Mouse (Mus musculus) midbrain, embryonic 12.5 days (tissue): Measurements from ENCODE around the gene Nfam1. TPM values are rescaled to one million over a fixed set of nuclear protein-coding genes. Genes with fewer than 3 reads are reported as not detected.

Source experiments
- ATAC-seq: fragments of 200-750 bp; cut with Nextera tagmentation; 2 replicates; pipeline ENCODE4 v1.8.0; 2017; ENCODE audit warnings: low read depth, moderate TSS enrichment, moderate library complexity; ENCODE audit not compliant: low FRiP score
- H3K27ac ChIP-seq: fragments of 300-500 bp; sonication (generic); replicated peaks from 2 replicates; pipeline ENCODE4 v1.5.1; 2016; ENCODE audit warnings: mild to moderate bottlenecking
- H3K27me3 ChIP-seq: fragments of 300-500 bp; sonication (generic); 2 replicates; pipeline ENCODE4 v1.6.1; 2016; ENCODE audit warnings: mild to moderate bottlenecking
- H3K36me3 ChIP-seq: fragments of 300-500 bp; sonication (generic); 2 replicates; pipeline ENCODE4 v1.6.1; 2016
- H3K4me1 ChIP-seq: fragments of 300-500 bp; sonication (generic); 2 replicates; pipeline ENCODE4 v1.6.1; 2016
- H3K4me2 ChIP-seq: fragments of 300-500 bp; sonication (generic); replicated peaks from 2 replicates; pipeline ENCODE4 v1.6.1; 2016; ENCODE audit warnings: mild to moderate bottlenecking, moderate library complexity
- H3K4me3 ChIP-seq: fragments of 300-500 bp; sonication (generic); 2 replicates; pipeline ENCODE4 v1.5.1; 2016; ENCODE audit warnings: mild to moderate bottlenecking
- H3K9ac ChIP-seq: fragments of 300-500 bp; sonication (generic); replicated peaks from 2 replicates; pipeline ENCODE4 v1.6.1; 2016; ENCODE audit warnings: mild to moderate bottlenecking, moderate library complexity
- H3K9me3 ChIP-seq: fragments of 300-500 bp; sonication (generic); 2 replicates; pipeline ENCODE4 v1.6.1; 2016; ENCODE audit warnings: mild to moderate bottlenecking
- WGBS: fragments of 180-500 bp; shearing (Covaris S2); methylation state at CpG from one replicate; pipeline ENCODE4 v1.1.7; 2016; 5-methylcytosine and 5-hydroxymethylcytosine counted together
- microRNA-seq: library from miRNA; unstranded; fragments of <30 nt; microRNA quantifications from one replicate; pipeline ENCODE4, GENCODE M21; 2017
- polyA plus RNA-seq: library from polyadenylated mRNA; unstranded; fragments of >200 nt; fragmentation: Nextera tagmentation; extraction: Ambion mirVana; gene quantifications from 2 replicates; pipeline ENCODE4 v1.2.1, GENCODE M21; 2016

Gene Nfam1
- polyA plus RNA-seq, 1 experiment from 2014 or later = 4.2 TPM

DNA sequence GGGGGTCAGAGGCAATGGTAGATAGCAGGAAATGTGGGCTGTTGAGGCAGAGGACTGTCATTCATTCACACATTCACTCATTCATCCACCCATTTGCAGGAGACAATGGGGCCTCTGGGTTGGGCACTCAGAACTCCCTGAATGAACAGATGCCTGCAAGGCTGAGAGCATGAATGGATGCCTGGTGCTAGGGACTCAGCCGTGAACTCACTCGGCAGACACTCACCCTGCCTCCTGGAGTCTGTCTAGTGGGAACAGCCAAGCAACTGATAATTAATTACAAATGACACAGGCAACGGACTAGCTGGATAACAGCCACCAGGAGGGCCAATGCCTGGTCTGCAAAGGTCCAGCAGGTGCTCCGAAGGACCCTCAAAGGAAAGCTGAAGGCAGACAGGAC, 80.0 kb downstream of the Nfam1 start:
- H3K4me3 ChIP-seq = no peak overlapping the region
- peak overlapping the region; percentile 79 for H3K27ac ChIP-seq
- H3K4me2 ChIP-seq = peak overlapping the region; percentile 24
- H3K27me3 ChIP-seq = peaks cover 84% of the 10 kb centered on the region
- H3K4me1 ChIP-seq = peaks cover 68% of the 10 kb centered on the region
- H3K36me3 ChIP-seq = no peaks in the 10 kb centered on the region
- H3K9ac ChIP-seq = no peak overlapping the region
- 20% methylated on average over 4 of the region's 4 CpGs for WGBS
- ATAC-seq = peak; percentile 9; the same call in 1 of the 2 replicates
- H3K9me3 ChIP-seq = no peaks in the 10 kb centered on the region

DNA sequence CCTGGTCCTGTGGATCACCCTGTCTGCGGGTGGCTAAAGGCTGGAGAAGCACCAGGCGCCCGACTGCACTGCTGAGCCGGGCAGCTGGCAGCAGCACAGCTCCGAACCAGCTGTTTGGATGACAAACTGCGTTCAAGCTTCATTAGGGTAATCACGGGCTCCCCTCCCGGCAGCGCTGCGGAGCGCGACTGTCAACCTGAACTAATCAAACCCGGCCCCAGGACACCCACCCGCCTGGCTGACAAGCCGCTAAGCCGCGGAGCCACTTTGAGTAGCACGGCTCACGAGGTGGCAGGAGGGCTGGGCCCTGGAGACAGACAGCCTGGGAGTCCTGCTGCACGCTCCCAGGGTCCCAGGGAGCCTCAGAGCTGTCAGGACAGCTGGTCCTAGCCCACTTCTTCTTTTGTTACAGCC, 80.8 kb downstream of the Nfam1 start:
- 4% methylated on average over 20 of the region's 20 CpGs for WGBS
- Histone ChIP-seq H3K4me1 (peaks cover 66% of the 10 kb centered on the region), H3K4me2 (peak overlapping the region; percentile 24), H3K9ac (no peak overlapping the region), H3K9me3 (no peaks in the 10 kb centered on the region), H3K4me3 (no peak overlapping the region), H3K27ac (peak overlapping the region; percentile 79), H3K36me3 (no peaks in the 10 kb centered on the region), H3K27me3 (peaks cover 83% of the 10 kb centered on the region)
- ATAC-seq = peak; percentile 88

DNA sequence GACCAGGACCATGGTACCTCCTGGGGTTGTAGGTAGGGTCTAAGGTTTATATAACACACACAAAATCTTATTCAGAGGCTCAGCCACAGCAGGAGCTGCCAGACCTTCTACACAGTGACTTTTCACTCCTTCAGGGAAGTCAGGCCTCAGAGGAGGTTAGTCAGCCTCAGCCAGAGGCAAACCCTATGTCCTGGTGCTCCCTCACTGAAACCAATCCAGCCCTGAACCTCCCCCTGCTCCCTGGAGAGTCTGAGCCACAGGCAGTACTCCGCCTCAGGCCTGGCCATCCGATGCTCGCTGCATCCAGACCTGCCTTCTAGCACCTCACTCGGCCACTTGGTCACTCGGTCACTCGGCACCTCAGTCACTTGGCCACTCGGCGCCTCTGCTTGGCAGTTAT, 82.9 kb downstream of the Nfam1 start:
- peaks cover 53% of the 10 kb centered on the region for H3K4me1 ChIP-seq
- no peak overlapping the region for H3K27ac ChIP-seq
- peaks cover 63% of the 10 kb centered on the region for H3K27me3 ChIP-seq
- no peak overlapping the region; the same call in 1 of the 2 replicates for H3K9ac ChIP-seq
- ATAC-seq = no peak
- no peak overlapping the region for H3K4me2 ChIP-seq
- no peak overlapping the region for H3K4me3 ChIP-seq
- 54% methylated on average over 8 of the region's 8 CpGs for WGBS
- no peaks in the 10 kb centered on the region for H3K36me3 ChIP-seq
- H3K9me3 ChIP-seq = no peaks in the 10 kb centered on the region

DNA sequence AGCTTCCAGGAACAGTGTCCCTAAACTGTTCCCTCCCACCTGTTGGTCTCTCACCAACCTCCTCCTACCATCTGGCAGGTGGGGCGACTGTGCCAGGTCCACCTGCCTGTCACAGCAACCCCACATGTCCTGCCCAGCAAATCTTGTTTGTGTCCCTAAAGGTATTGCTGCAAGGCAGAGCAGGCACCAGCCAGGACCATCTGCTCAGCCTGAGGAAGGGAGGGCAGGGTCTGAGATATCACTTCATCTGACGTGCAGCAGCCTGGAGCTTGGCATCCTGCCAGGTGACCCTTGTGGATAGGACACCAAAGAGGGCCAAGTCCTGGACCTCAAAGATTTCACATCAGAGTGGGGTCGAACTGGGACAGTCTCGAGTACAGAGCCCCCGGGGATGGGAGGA, 85.7 kb downstream of the Nfam1 start:
- H3K4me3 ChIP-seq = no peak overlapping the region
- no peak overlapping the region for H3K9ac ChIP-seq
- no peak overlapping the region for H3K4me2 ChIP-seq
- peaks cover 56% of the 10 kb centered on the region for H3K27me3 ChIP-seq
- no peak overlapping the region for H3K27ac ChIP-seq
- H3K4me1 ChIP-seq = peaks cover 35% of the 10 kb centered on the region
- H3K9me3 ChIP-seq = no peaks in the 10 kb centered on the region
- H3K36me3 ChIP-seq = no peaks in the 10 kb centered on the region
- ATAC-seq = no peak
- WGBS = 76% methylated on average over 5 of the region's 5 CpGs

DNA sequence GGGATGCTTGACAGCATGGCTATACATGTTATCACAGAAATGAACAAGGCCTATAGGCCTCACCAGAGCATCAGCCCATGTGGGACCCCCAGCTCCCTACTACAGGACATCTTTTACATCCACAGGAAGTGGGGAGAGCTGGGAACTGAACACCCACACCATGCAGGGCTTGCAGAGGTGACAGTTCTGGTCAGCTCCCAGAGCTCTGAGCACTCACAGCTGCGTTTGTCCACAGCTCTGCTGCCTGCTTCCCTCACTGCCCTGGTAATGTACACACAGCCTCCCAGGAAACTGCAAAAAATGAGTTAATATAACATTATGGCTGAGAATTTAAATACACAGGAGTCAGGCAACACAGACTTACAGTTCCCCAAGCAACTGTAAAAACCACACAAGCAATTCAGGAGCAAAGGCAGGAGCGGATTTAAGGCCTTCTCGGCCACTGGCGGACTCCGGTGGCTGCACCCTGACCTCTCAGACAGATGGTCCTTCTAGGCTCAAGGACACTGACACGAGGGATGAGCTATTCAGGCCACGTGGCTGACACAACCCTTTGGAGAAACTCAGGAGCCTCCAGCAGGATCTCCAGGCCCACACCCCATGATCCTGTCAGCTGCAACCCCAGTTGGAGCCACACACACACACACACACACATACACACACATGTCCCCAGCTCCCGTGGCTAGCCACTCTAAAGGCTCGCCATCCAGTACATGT, 88.5 kb downstream of the Nfam1 start:
- 68% methylated on average over 9 of the region's 9 CpGs for WGBS
- H3K4me2 ChIP-seq = no peak overlapping the region
- peaks cover 36% of the 10 kb centered on the region for H3K27me3 ChIP-seq
- H3K36me3 ChIP-seq = no peaks in the 10 kb centered on the region
- H3K4me1 ChIP-seq = peaks cover 39% of the 10 kb centered on the region
- H3K27ac ChIP-seq = no peak overlapping the region; the same call in 1 of the 2 replicates
- no peak overlapping the region for H3K9ac ChIP-seq
- no peak overlapping the region for H3K4me3 ChIP-seq
- no peaks in the 10 kb centered on the region for H3K9me3 ChIP-seq
- ATAC-seq = no peak

Small RNA genes lying within 50 kb of the gene (microRNA-seq; reads per million reads assigned to microRNA genes)
- gene Mir3080 = 29.3 reads per million, percentile 38 among the genes with 10 or more reads in this experiment

Other genes starting within 250 kb of the Nfam1 start
- gene Cyp2d26, start 239.0 kb downstream of the Nfam1 start, polyA plus RNA-seq = not detected in 2 replicates
- 13.7 TPM in 2 replicates for gene Tcf20, start 45.4 kb downstream of the Nfam1 start, polyA plus RNA-seq
- gene Serhl, start 56.2 kb upstream of the Nfam1 start, polyA plus RNA-seq = 42.6 and 43.0 TPM in 2 replicates
- 64.6 and 73.9 TPM in 2 replicates for gene Rrp7a, start 89.5 kb upstream of the Nfam1 start, polyA plus RNA-seq
- 183 and 185 TPM in 2 replicates for gene Poldip3, start 116.1 kb upstream of the Nfam1 start, polyA plus RNA-seq
- gene Cyb5r3, start 139.3 kb upstream of the Nfam1 start, polyA plus RNA-seq = 139 and 148 TPM in 2 replicates
- 2.4 and 2.9 TPM in 2 replicates for gene A4galt, start 218.5 kb upstream of the Nfam1 start, polyA plus RNA-seq